Mouse (Mus musculus): ENCODE results near the gene Aox2.

The Aox2 gene

DNA sequence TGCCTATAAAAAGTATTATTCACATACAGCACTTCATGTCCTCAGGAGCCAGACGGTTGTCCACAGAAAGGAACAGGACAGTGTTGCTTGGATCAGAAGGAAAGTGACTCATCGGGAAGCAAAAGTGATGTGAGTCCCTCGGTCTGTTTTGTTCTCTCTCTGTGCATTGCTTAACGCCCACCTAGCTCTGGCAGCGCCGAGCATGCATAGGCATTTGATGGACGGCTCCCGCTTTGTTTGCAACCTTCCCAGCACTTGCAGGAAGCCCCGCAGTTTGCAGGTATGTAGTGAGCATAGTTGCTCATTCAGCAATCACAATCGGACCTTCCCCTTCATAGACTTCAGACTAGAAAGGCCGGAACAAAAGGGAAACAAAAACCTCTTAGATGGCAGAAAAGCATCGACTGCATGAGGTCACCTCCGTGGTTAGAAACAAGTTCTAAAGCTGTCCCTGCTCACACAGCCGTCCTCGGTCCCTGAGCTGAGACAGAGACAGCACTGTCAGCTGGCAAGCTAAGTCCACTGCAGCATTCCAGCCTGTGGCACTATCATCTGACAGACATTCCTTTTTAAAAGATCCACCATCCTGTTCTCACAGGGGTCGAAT lies 11.8 kb downstream of the Aox2 start:
- DNase-seq, result no peak

DNA sequence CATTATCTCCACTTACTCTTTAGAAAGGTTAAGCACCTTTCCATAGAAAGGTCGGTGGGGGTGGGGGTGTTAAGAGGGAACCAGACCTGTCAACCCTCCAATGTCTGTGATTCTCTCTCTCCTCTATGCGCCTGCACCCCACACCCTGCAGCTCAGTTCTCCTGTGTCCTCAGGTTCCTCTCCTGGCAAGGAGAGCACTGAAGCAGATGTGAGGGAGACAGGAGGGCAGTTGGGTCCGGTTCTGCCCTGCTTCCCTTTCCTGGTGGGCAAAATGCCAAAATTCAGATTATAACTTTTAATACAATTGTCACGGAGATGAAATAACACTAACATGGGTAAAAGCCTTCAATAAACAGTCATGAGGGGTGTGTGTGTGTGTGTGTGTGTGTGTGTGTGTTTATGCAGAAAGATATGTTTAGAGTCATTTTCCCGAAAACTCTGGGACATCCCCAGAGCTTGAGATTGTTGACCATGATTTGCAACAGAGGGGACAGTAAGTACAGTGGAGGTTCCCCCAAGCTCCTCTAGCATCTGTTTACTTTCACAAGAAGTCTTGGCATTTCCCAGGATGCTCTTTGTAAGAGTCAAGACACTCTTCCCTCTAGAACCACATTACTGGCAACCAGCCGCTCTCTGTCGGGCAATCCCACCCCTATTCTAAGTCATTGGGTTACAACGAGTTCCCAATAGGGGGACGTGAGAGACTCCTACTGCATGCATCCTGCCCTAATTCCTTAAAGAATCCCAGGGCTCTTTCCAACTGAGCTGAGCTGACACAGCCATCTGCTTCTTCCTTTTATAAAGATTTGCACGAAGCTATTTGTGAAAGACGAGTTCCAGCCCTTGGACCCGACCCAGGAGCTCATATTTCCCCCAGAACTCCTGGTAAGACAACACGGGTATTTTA lies 13.5 kb downstream of the Aox2 start:
- no peak for DNase-seq

DNA sequence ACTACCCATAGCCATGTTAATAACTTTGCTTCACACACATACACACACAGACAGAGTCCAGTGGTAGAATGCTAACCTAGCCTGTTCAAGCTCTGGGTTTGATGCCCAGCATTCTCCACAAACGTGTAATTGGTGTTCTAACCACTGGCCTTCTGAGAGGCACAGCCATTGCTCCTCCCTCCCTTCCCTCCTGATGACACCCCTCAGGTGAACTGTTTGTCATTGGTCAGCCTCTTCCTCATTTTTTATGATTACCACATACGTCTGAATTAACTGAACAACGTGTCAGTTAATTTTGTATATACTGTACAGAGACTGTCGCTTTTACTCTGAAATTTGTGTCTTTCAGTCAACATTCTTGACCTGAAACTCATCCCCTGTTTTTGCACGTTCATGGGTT lies 16.6 kb downstream of the Aox2 start:
- DNase-seq, result no peak

DNA sequence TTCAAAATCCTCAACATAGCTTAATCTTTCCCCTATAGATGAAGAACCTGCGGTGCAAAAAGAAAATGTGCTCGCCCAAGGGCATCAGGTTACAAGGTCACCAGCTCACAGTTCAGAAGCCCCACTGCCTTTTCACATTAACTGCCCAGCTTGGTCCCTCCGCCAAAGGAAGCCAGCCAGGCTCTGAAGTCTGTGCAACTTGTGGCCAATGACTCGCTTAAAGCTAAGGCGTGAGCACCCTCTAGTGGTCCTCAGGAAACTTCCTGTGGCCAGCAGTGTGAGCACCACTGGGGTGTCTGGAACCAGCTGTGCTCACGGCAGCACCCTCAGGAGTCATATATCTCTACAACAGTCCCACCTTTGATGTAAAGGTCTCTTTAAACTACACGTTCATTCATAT lies 18.2 kb downstream of the Aox2 start:
- DNase-seq, result peak; percentile 39 to 68

DNA sequence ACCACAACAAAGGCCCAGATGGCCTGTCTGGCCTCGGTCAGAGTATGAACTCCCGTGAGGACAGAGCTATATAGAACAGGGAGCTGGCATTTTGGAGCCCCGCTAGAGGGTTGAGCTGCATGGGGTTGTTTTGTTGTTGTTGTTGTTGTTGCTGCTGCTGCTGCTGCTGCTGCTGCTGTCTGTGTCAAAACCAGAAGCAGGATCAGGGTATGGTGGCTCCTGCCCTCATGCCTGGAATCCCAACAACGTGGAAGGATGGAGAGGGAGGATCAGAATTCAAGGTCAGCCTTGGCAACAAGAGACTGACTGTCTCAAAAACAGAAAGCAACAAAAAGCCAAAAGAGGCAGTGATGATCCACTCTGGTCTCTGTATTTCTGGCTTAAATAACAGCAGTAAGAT lies 18.7 kb downstream of the Aox2 start:
- DNase-seq, result no peak

DNA sequence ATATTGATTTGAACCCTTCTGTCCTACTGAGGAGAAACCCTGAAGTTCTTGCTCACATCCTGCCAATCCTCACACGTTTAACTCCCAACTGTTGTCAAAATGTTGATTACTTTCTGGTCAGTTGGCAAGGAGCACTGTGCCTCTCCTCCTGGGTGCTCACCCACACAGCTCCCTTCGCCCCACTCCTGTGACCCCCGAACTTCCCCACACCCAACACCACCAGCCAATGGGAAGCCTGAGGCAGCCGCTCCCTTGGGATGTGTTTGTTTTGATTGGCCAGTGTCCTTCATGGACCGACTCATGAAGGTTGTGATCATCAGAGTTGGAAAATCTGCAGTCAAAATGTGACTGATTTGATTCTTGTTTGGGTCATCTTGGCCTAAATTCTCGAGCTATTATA lies 20.2 kb downstream of the Aox2 start:
- no peak for DNase-seq

DNA sequence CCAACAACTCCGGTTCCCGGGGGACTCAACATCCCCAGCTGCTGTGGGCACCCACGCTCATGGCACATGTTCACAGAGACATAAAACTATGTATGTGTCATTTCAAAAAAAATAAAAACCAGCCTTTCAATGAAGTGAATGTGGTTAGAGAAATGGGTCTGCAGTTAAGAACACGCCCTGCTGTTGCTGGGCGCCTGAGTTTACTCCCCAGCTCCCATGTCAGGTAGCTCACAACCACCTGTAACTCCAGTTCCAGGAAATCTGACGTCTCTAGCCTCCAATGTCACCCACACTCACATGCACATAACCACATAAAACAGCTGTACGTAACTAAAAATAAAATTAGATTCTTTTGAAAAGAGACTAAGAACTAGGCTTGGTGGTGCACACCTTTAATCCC lies 22.9 kb downstream of the Aox2 start:
- no peak for DNase-seq

DNA sequence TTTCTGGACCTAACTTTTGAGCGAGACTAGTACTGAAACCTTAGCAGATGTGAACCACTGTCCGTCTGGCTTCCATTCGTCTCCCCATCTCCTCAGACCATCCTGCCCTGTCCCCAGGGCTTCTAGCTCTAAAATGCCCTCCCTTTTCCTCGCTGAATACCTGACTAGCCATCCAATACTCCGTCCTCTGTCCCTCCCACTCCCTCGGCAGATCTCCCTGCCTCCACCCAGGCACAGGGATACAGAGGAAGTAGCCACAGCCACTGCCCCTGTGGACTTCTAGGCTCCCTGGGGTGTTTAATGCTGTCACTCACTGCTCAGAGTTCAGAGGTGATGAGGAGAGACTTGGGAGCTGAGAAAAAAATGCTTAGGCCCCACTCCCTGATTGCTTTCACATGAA lies 23.9 kb downstream of the Aox2 start:
- DNase-seq, result no peak

DNA sequence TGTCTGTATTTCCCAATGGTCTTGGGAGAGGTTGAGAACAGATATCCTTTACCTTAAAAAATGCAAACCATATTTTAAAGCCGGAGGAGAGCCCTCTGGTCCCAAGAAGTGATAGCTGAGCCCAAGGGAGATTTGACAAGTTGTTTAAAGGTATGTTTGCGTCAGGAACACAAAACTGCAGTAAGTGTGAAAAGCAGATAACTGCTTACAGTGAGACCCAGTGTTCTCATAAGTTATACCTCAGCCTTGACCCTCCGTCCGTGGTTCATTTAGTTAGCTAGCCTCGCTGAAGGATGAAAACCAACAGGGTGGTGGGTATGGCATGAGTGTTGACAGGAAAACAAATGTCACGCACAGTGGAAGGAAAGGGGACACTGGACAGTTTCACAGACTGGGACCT lies 24.9 kb downstream of the Aox2 start:
- DNase-seq, result no peak

DNA sequence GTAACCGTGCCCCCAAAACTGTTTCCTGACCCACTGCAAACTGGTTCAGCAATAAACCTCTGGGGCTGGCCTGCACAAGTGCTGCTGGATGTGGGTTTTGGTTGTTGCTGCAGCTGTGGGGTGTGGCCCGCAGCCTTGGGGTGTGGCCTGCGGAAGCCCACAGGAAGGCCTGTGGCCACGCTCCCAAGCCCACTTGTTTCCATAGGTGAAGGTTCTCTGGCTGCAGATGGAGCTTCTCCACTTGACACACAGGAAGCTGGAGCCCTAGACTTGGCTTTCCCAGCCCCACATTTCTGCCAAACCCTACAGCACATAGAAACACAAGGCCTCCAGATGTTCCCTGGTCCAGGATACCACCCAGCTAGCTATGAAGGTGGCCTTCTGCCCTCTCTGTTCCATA lies 25.6 kb downstream of the Aox2 start:
- peak; percentile 33 to 35 for DNase-seq

DNA sequence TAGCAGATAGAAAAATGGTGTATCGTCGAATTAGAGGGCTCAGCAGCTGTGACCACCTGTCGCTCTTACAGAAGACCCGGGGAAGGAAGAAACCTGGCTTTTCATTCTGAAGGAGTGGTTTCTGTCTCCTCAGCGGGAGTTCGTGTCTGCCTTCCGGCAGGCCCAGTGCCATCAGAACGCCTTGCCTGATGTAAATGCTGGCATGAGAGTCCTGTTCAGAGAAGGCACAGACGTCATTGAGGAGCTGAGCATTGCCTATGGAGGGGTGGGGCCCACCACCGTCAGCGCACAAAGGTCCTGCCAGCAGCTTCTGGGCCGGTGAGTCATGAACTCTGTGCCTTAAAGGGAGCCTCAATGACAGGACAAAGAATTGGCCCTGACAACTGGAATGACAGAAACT lies 26.2 kb downstream of the Aox2 start:
- DNase-seq, result no peak

DNA sequence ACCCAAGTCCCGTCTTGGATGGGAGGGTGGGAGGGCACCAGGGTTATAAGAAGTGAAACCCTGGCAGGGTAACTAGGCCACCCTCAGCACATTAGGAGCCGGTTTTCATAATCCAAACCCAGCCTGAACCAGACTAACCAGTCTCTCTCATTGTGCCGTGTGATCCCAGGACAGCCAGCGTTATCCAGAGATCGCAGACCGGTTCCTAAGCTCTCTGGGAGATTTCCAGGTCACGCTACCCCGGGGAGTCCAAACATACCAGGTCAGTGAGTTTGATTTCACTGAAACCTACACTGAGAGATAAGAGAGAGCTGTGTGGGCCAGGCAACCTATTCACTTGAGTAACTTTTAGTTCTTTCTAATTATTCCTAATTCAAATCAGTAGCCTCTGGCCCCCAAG lies 29.1 kb downstream of the Aox2 start:
- DNase-seq, result no peak

DNA sequence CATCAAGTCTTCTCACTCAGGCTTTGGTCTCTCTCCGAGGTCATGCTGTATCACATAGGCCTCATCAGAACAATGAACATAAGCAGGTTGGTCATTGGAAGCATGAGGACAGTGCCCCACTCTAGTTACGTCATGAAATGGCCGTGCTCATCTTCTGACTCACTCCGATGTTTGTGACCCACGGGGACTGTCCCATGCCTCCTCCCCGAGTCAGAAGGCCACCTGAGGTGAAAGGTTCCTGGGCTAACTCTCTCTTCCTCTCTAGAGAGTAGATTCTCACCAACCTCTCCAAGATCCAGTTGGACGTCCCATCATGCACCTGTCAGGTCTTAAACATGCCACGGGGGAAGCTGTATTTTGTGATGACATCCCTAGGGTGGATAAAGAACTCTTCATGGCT lies 30.5 kb downstream of the Aox2 start:
- DNase-seq, result no peak

DNA sequence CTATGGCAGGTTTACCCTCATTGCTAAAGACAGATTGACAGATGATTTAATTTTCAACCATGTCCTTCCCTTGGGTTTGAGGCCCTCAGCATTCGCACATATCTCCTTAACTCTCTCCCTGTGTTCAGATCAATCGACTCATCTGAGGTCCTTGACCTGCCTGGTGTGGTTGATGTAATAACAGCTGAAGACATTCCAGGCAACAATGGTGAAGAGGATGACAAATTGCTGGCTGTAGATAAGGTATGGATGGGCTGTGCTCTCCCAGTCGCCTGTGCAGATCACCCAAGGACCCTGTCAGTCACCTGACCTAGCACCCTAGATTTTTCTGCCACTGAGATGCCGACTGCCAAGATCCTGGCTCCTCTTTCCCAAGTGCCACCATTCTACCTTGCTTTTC lies 31.7 kb downstream of the Aox2 start:
- DNase-seq, result no peak

DNA sequence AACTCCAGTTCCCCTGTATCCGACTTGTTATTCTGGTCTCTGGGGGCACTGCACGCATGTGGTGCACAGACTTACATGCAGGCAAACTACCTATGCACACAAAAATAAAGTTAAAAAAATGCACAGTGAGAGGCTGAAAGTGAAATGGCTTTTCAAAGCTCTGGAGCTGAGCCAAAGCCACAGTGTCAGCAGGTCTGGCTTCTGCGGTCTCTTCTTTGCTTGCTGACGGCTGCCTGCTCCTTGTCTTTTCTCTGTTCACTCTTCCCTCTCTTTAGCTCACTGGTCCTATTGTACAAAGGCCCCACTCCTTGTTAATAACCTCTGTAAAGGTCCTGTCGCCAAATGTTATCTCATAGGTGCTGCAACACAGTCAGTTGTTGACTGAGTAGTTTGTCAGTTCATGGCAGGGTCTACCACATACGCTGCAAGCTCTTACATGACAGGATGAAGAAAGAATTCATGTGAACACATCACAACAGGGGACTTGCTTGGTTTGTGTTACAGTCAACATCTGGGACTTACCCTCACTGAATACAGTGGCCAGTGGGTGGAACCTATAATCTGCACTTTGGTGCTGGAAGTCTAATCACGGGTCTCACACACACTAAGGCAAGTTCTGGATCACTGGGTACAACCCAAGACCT lies 33.2 kb downstream of the Aox2 start:
- no peak for DNase-seq

DNA sequence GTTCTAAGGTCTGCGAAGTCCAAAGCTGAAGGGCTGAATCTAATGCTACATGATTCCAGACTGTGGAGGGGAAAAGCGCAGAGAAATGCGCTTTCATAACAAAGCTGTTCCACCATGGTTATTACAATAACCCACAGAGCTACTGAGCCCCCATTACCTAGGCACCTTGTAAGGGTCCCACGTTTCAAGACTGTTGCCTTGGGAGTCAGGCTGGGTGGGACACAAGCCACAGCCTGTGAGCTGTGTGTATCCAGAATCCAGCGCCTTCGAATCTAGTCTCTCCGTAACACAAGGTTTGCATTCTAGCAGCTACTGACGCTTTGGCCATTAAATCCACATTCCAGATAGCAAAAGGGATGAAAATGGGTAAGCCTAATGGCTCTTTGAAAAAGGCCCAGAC lies 35.0 kb downstream of the Aox2 start:
- no peak for DNase-seq

DNA sequence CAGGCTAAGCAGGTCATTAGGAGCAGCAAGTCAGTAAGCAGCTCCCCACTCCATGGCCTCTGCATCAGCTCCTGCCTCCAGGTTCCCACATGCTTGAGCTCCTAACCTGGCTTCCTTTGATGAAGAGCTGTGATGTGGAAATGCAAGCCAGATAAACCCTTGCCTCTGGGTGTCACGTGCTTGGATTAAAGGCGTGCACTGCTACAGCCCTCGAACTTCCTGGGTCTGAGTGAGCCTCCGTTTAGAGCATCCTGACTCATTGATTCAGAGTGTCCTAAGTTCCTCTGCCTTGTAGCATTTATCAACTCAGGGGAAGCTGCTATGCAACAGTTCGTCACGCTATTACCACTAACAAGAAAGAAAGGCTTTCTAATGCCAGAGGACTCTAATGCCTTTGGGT lies 37.4 kb downstream of the Aox2 start:
- DNase-seq, result no peak

DNA sequence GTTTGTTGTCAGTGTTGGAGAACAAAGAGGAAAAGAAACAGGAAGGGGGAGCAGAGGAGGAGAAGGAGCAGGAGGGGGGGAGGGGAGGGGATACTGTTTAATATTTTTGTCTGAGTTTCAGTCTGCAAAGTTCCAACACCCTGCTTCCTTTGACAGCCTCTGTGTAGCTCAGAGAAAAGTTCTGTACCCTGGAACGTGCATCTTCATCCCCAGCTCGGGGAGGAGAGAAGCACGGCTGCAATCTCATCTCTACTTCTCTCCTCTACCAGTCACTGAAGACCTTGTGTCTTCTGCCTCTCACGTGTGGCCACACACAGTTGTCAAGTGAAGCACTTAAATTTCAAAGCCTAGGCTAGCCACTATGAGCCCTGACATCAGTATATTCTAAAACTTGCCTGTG lies 55.1 kb downstream of the Aox2 start:
- no peak for DNase-seq

DNA sequence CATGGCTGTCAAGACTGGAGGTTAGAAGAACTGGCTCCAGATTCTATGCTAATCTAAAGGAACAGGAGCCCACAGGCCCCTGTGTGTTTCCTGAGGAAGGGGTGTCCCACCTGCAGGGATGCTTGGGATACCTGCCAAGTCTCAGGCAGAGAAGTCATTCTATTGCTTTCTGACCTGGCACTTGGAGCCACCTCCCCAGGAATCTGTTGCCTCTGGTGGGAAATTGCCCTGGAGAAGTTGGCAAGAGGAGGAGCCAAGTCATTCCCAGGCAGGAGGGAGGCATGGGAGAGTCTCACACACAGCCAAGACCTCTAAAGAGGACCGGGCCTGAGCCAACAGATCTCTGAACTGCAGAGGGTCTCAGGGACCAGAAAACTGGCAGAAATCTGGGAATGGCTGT lies 61.8 kb downstream of the Aox2 start:
- no peak for DNase-seq

DNA sequence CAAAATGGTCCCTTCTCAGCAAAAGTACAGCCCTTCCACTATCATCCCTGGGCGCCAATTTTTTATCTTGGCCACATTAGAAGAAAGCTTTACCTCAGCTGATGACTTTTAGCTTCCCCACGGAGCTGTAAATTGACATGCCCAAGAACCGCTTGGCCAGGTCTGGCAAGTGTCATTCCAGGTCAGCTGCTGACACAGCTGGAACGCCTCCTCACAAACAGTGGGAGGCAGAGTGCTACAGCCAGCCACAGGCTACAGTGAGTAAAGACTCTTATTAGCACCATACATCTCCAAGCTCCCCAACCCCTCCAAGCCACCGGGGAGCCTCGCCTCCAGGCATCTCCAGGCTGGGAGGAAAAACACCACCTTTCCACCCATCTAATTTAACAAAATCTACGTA lies 63.5 kb downstream of the Aox2 start:
- DNase-seq, result no peak

DNA sequence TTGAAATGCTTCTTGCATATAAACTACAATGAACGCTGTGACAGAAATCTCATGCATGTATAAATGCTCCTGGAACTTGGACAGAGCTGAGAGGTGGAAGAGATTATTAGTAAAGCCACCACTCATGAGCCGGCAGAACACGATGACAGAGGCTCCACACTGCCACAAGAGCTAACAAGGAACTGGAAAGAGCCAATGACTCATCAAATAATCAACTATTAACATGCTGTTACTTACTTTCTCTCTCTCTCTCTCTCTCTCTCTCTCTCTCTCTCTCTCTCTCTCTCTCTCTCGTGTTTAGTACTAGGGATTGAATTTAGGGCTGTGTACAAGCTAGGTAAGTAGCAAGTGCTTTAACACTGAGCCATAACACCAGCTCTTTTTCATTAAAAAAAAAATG lies 65.7 kb downstream of the Aox2 start:
- DNase-seq, result no peak

DNA sequence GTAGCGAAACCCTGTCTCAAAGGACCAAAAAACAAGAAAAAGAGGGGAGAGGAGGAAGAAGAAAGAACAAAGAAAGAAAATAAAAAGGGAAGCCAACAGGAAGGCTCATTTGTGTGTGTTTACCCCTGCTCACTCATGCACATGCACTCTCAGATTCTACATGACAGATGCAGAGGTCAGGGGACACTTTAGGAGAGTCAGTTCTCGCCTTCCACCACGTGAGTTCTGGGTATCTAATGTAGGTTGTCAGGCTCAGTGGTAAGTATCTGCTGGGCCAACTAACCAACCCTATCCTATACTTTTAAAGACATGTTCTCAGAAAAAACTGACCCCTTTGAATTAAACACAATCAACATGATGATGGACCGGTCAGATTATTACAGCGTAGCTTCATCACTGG lies 66.4 kb downstream of the Aox2 start:
- DNase-seq, result no peak

DNA sequence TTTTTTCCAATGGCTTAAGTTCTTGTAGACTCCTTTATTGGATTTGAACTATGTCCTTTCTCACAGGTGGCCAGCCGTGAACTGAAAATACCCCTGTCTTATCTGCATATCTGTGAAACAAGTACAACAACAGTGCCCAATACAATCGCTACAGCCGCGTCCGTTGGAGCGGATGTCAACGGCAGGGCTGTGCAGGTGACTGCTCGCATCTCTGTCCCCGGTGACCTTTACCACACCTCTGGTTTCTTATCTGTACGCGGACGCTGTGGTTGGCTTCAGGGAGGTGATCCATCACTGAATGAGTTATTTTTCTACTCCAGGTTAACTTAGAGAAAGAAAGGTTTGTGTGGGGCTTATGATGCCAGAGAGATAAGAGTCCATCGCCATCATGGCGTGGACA lies 68.0 kb downstream of the Aox2 start:
- DNase-seq, result no peak

DNA sequence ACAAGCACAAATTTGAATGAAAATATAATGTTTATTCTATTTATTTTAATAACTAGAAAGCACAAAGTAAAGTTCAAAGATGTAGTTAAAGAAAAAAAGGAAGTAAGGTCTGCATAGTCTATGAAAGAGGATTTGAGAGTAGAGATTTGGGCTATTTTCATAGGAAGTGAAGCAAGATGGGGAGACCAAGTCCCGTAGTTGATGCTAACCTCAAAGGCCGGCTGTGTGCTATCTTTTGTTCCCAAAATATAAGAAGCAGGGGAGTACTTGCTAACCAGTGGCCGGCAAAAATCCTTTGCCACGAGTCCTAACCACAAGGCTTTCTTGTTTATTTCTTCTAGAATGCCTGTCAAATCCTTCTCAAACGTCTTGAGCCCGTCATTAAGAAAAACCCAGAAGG lies 70.6 kb downstream of the Aox2 start:
- no peak for DNase-seq

Measured in spleen, adult 18-20 months (tissue).